Mouse (Mus musculus): ENCODE measurements around the gene Zer1.
"Not testable (repeated sequence)": the region's sequence is repeated elsewhere in the genome, so short reads cannot be mapped to it uniquely, and the experiment has no call there.

Gene Zer1

GRCm38 (mm10) chr2:30076959-30077358 lies 47.4 kb downstream of the Zer1 start:
- peak; percentile 9 for DNase-seq

GRCm38 (mm10) chr2:30076439-30076838 lies 47.9 kb downstream of the Zer1 start:
- no peak for DNase-seq

GRCm38 (mm10) chr2:30075625-30076024 lies 48.8 kb downstream of the Zer1 start:
- DNase-seq = no peak

DNA sequence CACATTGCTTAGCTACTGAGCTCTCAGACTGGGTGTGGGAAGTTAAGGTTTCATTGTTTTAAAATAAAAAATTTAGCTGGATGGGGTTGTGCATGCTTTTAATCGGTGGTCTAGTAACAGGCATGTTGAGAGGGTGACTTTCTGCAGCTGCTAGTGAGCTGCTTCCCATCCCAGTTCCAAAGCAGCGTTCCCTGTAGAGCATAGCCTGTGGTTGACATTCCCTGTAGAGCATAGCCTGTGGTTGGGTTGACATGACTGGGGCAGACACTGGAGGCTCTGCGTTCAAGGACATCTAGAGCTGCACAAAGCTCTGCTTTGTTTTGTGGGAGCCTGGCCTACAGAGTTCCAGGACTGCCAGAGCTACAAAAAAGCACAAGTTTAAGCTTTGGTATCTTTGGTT lies 51.1 kb downstream of the Zer1 start:
- no peak for DNase-seq

- no peak for DNase-seq
Measured at GRCm38 (mm10) chr2:30072875-30073274, 51.5 kb downstream of the Zer1 start.

DNA sequence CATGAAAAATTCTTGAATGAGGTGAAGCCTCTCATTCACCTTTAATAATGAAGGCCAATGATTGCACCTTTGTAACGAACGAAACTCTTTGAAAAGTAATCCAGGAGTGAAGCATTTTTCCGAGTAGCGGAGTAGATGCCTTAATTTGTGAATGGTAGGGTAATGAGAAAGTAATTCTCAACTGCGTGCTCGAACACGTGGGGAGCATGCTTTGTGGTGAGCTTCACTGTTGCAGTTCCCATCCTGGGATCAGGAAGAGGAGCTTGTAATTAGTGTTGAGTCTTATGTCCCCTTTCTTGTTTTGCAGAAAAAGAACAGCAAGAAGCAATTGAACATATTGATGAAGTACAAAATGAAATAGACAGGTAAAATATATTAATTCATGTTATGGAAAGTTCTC lies 56.4 kb downstream of the Zer1 start:
- DNase-seq = no peak

- DNase-seq = peak; percentile 66
Measured at GRCm38 (mm10) chr2:30067031-30067888, 57.1 kb downstream of the Zer1 start.

GRCm38 (mm10) chr2:30066046-30066901 lies 58.1 kb downstream of the Zer1 start:
- peak; percentile 98 for DNase-seq

DNA sequence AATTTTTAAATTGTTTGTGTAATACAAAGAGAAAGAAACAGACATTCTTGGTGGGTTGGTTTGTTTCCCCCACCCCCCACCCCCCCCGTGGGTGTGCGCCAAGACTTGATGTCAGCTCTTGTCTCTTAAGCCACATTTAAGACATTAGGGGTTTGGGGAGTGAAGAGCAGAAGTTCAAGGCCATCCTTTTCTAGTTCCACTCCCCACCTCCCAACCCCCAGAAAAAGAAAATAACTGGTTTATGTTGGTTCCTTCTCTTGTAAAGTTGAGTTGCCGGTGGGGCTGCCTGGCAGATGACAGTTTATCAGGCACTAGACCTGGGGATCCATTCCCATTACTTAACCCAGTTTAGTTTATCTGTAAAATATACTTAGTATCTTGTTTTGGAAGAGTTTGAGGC lies 60.1 kb downstream of the Zer1 start:
- DNase-seq = no peak

GRCm38 (mm10) chr2:30063791-30064190 lies 60.6 kb downstream of the Zer1 start:
- no peak for DNase-seq

DNA sequence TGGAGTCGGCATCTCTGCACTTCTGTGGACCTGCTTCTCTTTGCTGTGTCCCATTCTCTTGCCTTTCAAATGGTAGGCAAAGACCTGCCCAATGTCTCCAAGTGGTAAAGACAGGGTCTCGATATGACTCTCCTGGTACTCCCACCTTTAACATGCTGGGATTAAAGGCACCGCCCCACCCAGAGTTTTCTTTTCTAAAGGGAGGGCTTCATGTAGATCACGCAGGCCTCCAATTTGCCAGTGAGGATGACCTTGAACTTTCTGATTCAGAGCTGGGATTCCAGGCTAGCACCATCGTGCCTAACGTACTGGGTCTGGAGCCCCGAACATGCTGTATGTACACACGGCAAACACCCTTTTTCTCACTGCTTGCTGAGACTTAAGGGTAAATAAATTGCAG lies 61.1 kb downstream of the Zer1 start:
- no peak for DNase-seq

GRCm38 (mm10) chr2:30062249-30063093 lies 61.9 kb downstream of the Zer1 start:
- peak; percentile 73 for DNase-seq

DNA sequence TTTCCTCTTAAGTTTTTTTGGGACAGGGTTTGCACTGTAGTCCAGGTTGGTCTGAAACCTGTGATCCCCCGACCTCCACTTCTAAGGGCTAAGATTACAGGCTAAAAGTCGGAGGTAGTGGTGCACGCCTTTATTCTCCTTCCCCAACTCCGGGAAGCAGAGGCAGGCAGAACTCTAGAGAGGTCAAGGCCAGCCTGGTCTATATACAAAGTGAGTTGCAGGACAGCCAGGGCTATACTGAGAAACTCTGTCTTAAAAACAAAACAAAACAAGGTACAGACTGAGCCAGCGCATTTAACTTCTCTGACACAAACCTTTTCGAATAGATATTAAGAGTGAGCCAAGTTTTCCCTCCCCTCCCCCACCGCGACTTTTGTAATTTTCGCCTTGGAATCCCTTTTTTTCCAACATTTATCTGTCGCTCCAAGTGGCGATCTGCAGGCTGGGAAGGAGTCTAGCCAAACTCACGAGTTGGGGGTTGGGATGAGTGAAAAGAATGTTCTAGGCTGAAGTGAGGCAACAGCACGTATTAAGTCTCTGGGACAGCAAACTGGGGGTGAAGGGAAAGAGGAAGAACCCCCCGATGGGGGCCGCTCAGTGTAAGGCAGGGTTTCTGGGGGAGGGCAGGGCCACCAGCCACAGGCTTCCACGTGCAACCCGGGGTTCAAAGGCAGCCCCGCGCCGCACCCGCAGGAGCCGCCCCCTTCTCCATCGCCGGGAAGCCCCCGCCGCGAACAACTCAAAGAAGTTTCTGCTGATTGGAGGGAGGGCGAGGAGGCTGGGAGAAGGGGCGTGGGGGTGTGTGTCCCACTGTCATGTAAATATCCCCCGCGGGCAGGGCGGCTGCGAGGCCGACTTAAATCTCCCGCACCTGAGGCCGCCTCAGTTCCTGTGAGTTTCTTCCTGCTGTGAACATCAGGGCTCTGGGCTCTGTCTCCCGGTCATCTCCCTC lies 62.9 kb downstream of the Zer1 start:
- peak; percentile 68 for DNase-seq

- DNase-seq = no peak
Measured at GRCm38 (mm10) chr2:30058418-30058817, 66.0 kb downstream of the Zer1 start.

DNA sequence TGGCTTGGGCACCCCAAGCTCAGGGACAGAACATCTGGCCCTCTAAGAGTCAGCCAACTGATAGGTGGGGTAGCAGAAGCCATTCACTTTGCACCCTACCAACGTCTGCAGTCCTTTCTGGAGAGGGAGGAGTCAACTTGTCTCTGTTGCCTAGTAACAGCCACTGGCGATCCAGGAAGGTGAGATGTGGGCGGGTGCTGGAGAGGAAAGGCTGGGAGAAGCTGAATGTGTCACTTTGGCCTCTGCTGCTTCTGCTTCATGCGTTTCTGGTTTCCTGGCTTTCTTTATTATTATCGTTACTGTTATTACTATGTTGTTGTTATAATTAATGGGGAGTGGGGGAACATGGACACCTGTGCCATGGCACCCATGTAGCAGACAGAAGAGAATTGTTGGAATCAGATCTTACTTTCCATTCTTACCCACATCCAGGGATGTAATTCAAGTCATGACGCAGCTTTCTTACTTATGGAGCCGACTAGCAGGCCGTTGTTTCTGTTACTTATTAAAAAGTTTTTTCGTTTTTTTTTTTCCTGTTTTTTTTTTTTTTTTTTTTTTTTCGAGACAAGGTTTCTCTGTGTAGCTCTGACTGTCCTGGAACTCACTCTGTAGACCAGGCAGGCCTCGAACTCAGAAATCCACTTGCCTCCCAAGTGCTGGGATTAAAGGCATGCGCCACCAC lies 67.0 kb downstream of the Zer1 start, which contains the start of gene Set:
TSS of gene Set (plus strand) at position 156 of the 682 bp plus-strand sequence.
- no peak for DNase-seq

GRCm38 (mm10) chr2:30056736-30057135 lies 67.6 kb downstream of the Zer1 start:
- DNase-seq = no peak

DNA sequence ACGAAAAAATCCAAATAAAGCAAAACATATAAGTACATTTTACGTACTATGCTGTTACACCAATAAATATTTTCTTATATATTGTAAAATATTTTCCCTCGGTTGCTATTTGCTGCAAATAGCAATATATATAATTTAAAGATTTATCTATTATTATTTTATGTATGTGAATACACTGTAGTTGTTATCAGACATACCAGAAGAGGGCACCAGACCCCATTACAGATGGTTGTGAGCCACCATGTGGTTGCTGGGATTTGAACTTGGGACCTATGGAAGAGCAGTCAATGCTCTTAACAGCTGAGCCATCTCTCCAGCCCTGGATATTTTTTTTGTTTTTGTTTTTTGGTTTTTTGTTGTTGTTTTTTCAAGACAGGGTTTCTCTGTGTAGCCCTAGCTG lies 69.1 kb downstream of the Zer1 start:
- DNase-seq = not testable (repeated sequence)

- DNase-seq = no peak
Measured at GRCm38 (mm10) chr2:30051992-30052761, 72.2 kb downstream of the Zer1 start.

GRCm38 (mm10) chr2:30049831-30050230 lies 74.6 kb downstream of the Zer1 start:
- no peak for DNase-seq

Measured in kidney, postnatal 10 days (tissue).